Mouse (Mus musculus) cerebellum, adult 2 months (tissue): ENCODE results near the gene Dpp6.

Experiments
- CTCF ChIP-seq: fragments of 200-500 bp; IDR thresholded peaks from 2 replicates; pipeline ENCODE4 v1.5.1; 2011; ENCODE audit warnings: low read depth, mild to moderate bottlenecking, control low read depth, low read length, moderate library complexity, borderline replicate concordance; ENCODE audit not compliant: insufficient read depth
- POLR2A ChIP-seq: fragments of 200-500 bp; IDR thresholded peaks from 2 replicates; pipeline ENCODE4 v1.6.1; 2011; ENCODE audit warnings: low read length, control low read depth, borderline replicate concordance; ENCODE audit not compliant: insufficient read depth

DNA sequence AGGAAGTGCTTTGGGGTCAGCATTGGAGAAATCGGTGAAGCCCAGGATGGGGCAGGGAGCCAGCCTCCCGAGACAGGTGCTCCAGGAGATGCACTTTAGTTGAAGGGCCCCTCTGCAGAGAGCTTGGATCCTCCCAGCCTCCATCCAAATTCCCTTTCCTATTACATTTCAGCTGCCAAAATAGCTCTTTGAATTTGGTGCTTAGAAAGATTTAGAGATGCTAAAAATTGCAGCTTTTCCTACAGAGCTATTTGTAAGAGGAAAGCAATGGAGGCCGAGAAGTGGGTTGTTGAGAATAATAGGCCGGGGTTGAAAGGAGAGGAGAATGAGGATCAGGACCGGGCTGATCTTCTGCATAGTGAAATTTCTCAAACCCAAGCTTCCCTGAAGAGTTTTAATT, 107.5 kb downstream of the Dpp6 start:
- no peak for TF ChIP-seq POLR2A
- TF ChIP-seq CTCF = no peak
